Mouse (Mus musculus): ENCODE measurements at regions not wholly inside any gene's neighbourhood (a gene's known extent, or its start where the extent isn't known, plus 50 kb on each side); places are given as distances from the start of the nearest gene placed in this dataset.

DNA sequence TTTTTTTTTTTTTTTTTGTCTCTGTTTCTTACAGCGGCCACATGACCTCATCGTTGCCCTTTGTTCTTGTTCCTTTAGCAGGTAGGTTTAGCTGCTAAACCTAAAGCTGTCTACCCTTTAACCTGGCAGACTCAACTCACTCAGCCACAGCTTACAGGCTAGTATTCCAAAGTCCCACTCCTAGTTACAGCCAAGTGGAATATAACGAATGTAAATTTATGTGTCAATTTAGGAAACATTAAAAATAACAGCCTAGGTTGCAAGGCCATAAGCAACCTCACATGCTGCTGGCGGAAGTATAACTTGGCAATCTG lies 138.7 kb downstream of the Pja1 start:
- Histone ChIP-seq H3K4me1 (replicated peaks; ENCODE audit: control insufficient read depth, insufficient read depth, low read length) (no peaks in the 10 kb centered on the region), H3K27ac (ENCODE audit: control insufficient read depth, insufficient read depth, low read length) (no peak overlapping the region), H3K36me3 (ENCODE audit: control insufficient read depth, insufficient read depth, low read length) (no peaks in the 10 kb centered on the region), H3K4me3 (ENCODE audit: control insufficient read depth, insufficient read depth, low read length) (no peak overlapping the region), H3K27me3 (ENCODE audit: control insufficient read depth, insufficient read depth, low read length) (no peaks in the 10 kb centered on the region; the same call in 1 of the 2 replicates)
- no peak for DNase-seq
- TF ChIP-seq POLR2A (IDR thresholded peaks at IDR 0.05; ENCODE audit: control insufficient read depth, extremely low read depth, insufficient read depth, low read length, poor library complexity) (no peak), CTCF (IDR thresholded peaks at IDR 0.05; ENCODE audit: borderline replicate concordance, control insufficient read depth, extremely low read depth, insufficient read depth, low read length, poor library complexity) (no peak)
- WGBS, result 86% methylated on average over 4 of the region's 4 CpGs

DNA sequence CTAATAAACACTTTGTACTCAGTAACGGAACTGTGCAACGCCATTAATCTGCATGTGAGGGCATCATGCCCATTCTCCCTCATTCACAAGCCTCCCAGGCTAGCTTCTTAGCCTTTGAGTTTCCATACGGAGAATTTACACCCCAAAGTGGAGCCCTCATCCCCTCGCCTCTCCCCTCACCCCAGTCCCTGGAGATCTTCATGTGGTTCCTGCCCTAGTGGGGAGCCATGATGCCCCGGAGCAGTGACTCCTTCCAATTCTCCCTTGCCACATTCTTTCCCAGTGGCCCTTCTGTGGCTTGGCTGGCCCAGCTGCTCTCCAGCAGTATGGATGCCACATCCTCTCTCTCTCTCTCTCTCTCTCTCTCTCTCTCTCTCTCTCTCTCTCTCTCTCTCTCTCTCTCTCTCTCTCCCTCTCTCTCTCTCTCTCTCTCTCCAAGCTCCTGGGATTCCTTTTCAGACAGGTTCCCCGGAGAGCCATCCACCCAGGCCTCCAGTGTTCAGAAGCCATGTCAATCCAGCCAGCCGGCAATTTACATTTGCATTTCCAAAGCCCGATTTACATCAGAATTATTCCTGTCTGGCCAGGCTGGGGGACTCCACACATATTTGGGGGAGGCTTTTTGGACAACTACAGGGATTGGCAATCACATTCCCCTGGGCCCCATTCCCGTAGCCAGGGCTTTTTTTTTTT lies 139.2 kb downstream of the Pja1 start:
- no peaks in the 10 kb centered on the region; the same call in 1 of the 2 replicates for H3K27me3 ChIP-seq (ENCODE audit: control insufficient read depth, insufficient read depth, low read length)

GRCm38 (mm10) chrX:99330386-99330785 lies 140.7 kb downstream of the Pja1 start:
- no peak for DNase-seq
- Histone ChIP-seq H3K27me3 (ENCODE audit: control insufficient read depth, insufficient read depth, low read length) (no peaks in the 10 kb centered on the region), H3K36me3 (ENCODE audit: control insufficient read depth, insufficient read depth, low read length) (no peaks in the 10 kb centered on the region), H3K4me1 (replicated peaks; ENCODE audit: control insufficient read depth, insufficient read depth, low read length) (no peaks in the 10 kb centered on the region), H3K27ac (ENCODE audit: control insufficient read depth, insufficient read depth, low read length) (no peak overlapping the region), H3K4me3 (ENCODE audit: control insufficient read depth, insufficient read depth, low read length) (no peak overlapping the region)
- 97% methylated on average over 8 of the region's 8 CpGs for WGBS
- TF ChIP-seq CTCF (IDR thresholded peaks at IDR 0.05; ENCODE audit: borderline replicate concordance, control insufficient read depth, extremely low read depth, insufficient read depth, low read length, poor library complexity) (no peak), POLR2A (IDR thresholded peaks at IDR 0.05; ENCODE audit: control insufficient read depth, extremely low read depth, insufficient read depth, low read length, poor library complexity) (no peak)

More for the DNA sequence above, 139.2 kb downstream of the Pja1 start:
- Histone ChIP-seq H3K36me3 (ENCODE audit: control insufficient read depth, insufficient read depth, low read length) (no peaks in the 10 kb centered on the region), H3K27ac (ENCODE audit: control insufficient read depth, insufficient read depth, low read length) (no peak overlapping the region), H3K4me3 (ENCODE audit: control insufficient read depth, insufficient read depth, low read length) (no peak overlapping the region), H3K4me1 (replicated peaks; ENCODE audit: control insufficient read depth, insufficient read depth, low read length) (no peaks in the 10 kb centered on the region)
- TF ChIP-seq CTCF (IDR thresholded peaks at IDR 0.05; ENCODE audit: borderline replicate concordance, control insufficient read depth, extremely low read depth, insufficient read depth, low read length, poor library complexity), result no peak
- no peak for TF ChIP-seq POLR2A (IDR thresholded peaks at IDR 0.05; ENCODE audit: control insufficient read depth, extremely low read depth, insufficient read depth, low read length, poor library complexity)
- DNase-seq, result no peak
- 82% methylated on average over 9 of the region's 9 CpGs for WGBS

- TF ChIP-seq CTCF (IDR thresholded peaks at IDR 0.05; ENCODE audit: borderline replicate concordance, control insufficient read depth, extremely low read depth, insufficient read depth, low read length, poor library complexity) (no peak), POLR2A (IDR thresholded peaks at IDR 0.05; ENCODE audit: control insufficient read depth, extremely low read depth, insufficient read depth, low read length, poor library complexity) (no peak)
- no peaks in the 10 kb centered on the region for H3K36me3 ChIP-seq (ENCODE audit: control insufficient read depth, insufficient read depth, low read length)
- DNase-seq, result no peak
- H3K27me3 ChIP-seq (ENCODE audit: control insufficient read depth, insufficient read depth, low read length), result no peaks in the 10 kb centered on the region
- WGBS, result 83% methylated on average over 4 of the region's 4 CpGs
- H3K27ac ChIP-seq (ENCODE audit: control insufficient read depth, insufficient read depth, low read length), result no peak overlapping the region
- H3K4me3 ChIP-seq (ENCODE audit: control insufficient read depth, insufficient read depth, low read length), result no peak overlapping the region
- H3K4me1 ChIP-seq (replicated peaks; ENCODE audit: control insufficient read depth, insufficient read depth, low read length), result no peaks in the 10 kb centered on the region
Observed at GRCm38 (mm10) chrX:99328576-99328975, 142.5 kb downstream of the Pja1 start.

DNA sequence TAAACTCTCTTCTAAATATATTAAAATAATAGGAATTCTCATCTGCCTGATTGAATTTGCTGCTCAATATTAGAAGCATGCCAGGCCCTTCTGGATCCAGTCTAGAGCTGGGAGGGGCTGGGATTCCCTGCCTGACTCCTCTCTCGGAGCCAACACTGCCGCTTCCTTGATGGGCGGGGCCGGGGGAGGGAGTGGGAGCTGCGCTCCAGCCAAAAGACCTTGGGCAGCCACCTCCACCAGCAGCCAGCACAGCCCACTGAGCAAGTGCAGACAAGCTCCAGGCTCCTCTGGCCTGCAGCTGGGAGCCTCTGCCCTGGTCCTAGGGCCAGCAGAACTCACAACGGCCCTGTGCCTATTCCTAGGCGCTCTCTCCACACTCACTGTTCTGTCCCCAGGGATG lies 144.9 kb downstream of the Pja1 start:
- no peak for TF ChIP-seq CTCF (IDR thresholded peaks at IDR 0.05; ENCODE audit: borderline replicate concordance, control insufficient read depth, extremely low read depth, insufficient read depth, low read length, poor library complexity)
- TF ChIP-seq POLR2A (IDR thresholded peaks at IDR 0.05; ENCODE audit: control insufficient read depth, extremely low read depth, insufficient read depth, low read length, poor library complexity), result no peak
- no peaks in the 10 kb centered on the region for H3K4me1 ChIP-seq (replicated peaks; ENCODE audit: control insufficient read depth, insufficient read depth, low read length)
- no peak for DNase-seq
- no peak overlapping the region for H3K4me3 ChIP-seq (ENCODE audit: control insufficient read depth, insufficient read depth, low read length)
- no peaks in the 10 kb centered on the region for H3K36me3 ChIP-seq (ENCODE audit: control insufficient read depth, insufficient read depth, low read length)
- no peak overlapping the region for H3K27ac ChIP-seq (ENCODE audit: control insufficient read depth, insufficient read depth, low read length)
- 83% methylated on average over 7 of the region's 7 CpGs for whole genome bisulfite sequencing
- no peaks in the 10 kb centered on the region for H3K27me3 ChIP-seq (ENCODE audit: control insufficient read depth, insufficient read depth, low read length)

GRCm38 (mm10) chrX:99325460-99325859 lies 145.6 kb downstream of the Pja1 start:
- 84% methylated on average over 8 of the region's 8 CpGs for WGBS
- Histone ChIP-seq H3K27ac (ENCODE audit: control insufficient read depth, insufficient read depth, low read length) (no peak overlapping the region), H3K4me3 (ENCODE audit: control insufficient read depth, insufficient read depth, low read length) (no peak overlapping the region), H3K27me3 (ENCODE audit: control insufficient read depth, insufficient read depth, low read length) (no peaks in the 10 kb centered on the region), H3K36me3 (ENCODE audit: control insufficient read depth, insufficient read depth, low read length) (no peaks in the 10 kb centered on the region), H3K4me1 (replicated peaks; ENCODE audit: control insufficient read depth, insufficient read depth, low read length) (no peaks in the 10 kb centered on the region)
- DNase-seq, result no peak
- TF ChIP-seq POLR2A (IDR thresholded peaks at IDR 0.05; ENCODE audit: control insufficient read depth, extremely low read depth, insufficient read depth, low read length, poor library complexity), result no peak
- no peak for TF ChIP-seq CTCF (IDR thresholded peaks at IDR 0.05; ENCODE audit: borderline replicate concordance, control insufficient read depth, extremely low read depth, insufficient read depth, low read length, poor library complexity)
